Mouse (Mus musculus) c-Kit-positive CD71-negative TER-119-negative erythroid progenitor cells, embryonic 14.5 days (primary cell): ENCODE results near the gene Gm1123.

Experiments used
- DNase-seq: peaks from one replicate; pipeline ENCODE4 v3.0.0-alpha.2; 2013; ENCODE audit warnings: low read depth

The Gm1123 gene

GRCm38 (mm10) chr9:99001326-99001725 is 34.2 kb downstream of the Gm1123 start:
- DNase-seq = no peak

- no peak for DNase-seq
Observed at GRCm38 (mm10) chr9:98999881-99000339, 35.6 kb downstream of the Gm1123 start.

- no peak for DNase-seq
Observed at GRCm38 (mm10) chr9:98994103-98994502, 41.4 kb downstream of the Gm1123 start.

- no peak for DNase-seq
Observed at GRCm38 (mm10) chr9:98987131-98987530, 48.4 kb downstream of the Gm1123 start.

- no peak for DNase-seq
Observed at GRCm38 (mm10) chr9:98986476-98987096, 48.9 kb downstream of the Gm1123 start.

- peak; percentile 99 for DNase-seq
Observed at GRCm38 (mm10) chr9:98985800-98986475, 49.6 kb downstream of the Gm1123 start, which contains the start of gene Faim. TSS of gene Faim (plus strand) at chr9:98986373.

GRCm38 (mm10) chr9:98979431-98980416 is 55.8 kb downstream of the Gm1123 start:
- peak; percentile 81 for DNase-seq

GRCm38 (mm10) chr9:98976520-98976919 is 59.0 kb downstream of the Gm1123 start:
- no peak for DNase-seq

- no peak for DNase-seq
Observed at GRCm38 (mm10) chr9:98976081-98976480, 59.4 kb downstream of the Gm1123 start.

- DNase-seq = no peak
Observed at GRCm38 (mm10) chr9:98974898-98975297, 60.6 kb downstream of the Gm1123 start.

- DNase-seq = no peak
Observed at GRCm38 (mm10) chr9:98973561-98973960, 62.0 kb downstream of the Gm1123 start.

- no peak for DNase-seq
Observed at GRCm38 (mm10) chr9:98973101-98973521, 62.4 kb downstream of the Gm1123 start.

- no peak for DNase-seq
Observed at GRCm38 (mm10) chr9:98965084-98965483, 70.4 kb downstream of the Gm1123 start.

- DNase-seq = no peak
Observed at GRCm38 (mm10) chr9:98963661-98964060, 71.9 kb downstream of the Gm1123 start.

- DNase-seq = no peak
Observed at GRCm38 (mm10) chr9:98962478-98963142, 72.9 kb downstream of the Gm1123 start.

- DNase-seq = no peak
Observed at GRCm38 (mm10) chr9:98961591-98962477, 73.7 kb downstream of the Gm1123 start.

- DNase-seq = no peak
Observed at GRCm38 (mm10) chr9:98960348-98960747, 75.2 kb downstream of the Gm1123 start.

- no peak for DNase-seq
Observed at GRCm38 (mm10) chr9:98959851-98960250, 75.7 kb downstream of the Gm1123 start.

GRCm38 (mm10) chr9:98958628-98959027 is 76.9 kb downstream of the Gm1123 start:
- no peak for DNase-seq

GRCm38 (mm10) chr9:98957751-98958351 is 77.7 kb downstream of the Gm1123 start:
- no peak for DNase-seq
